Mouse (Mus musculus): ENCODE results near the gene Hist1h2bj. TPM values are rescaled to one million over a fixed set of nuclear protein-coding genes. Genes with fewer than 3 reads are reported as not detected.

Gene Hist1h2bj
- total and polyA plus RNA-seq, 3 experiments: 4.7 to 2,032 TPM; not detected in 1

DNA sequence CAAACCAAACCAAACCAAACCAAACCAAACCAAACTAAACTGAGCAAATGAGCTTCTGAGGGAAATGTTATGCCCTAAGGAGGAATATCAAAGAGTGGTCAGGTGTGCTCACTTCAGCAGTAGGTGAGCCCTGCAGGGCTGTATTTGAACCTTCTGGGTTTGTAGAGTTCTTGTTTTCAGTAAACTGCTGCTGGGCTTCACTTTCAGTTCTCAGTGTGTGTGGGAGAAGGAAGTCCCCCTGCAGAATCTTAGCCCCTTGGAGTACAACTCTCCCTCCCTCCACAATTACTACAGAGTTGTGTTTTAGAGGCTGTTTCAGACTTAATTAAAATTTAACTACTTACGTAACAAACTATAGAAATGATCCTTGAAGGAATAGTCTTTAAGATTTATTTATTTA lies 10.7 kb downstream of the Hist1h2bj start:
- no peak for DNase-seq (ENCODE audit: low read depth, low spot score)
- Histone ChIP-seq H3K9ac (ENCODE audit: control insufficient read depth, low read depth, low read length, poor library complexity, severe bottlenecking) (no peak overlapping the region), H3K27ac (ENCODE audit: control insufficient read depth, low read depth, low read length) (no peak overlapping the region), H3K36me3 (ENCODE audit: control insufficient read depth in 1 of 2, insufficient read depth in 2 of 2, low read length in 2 of 2) (peaks cover 0 to 2% of the 10 kb centered on the region in 2 experiments; a peak in 2 of 4 replicates), H3K79me2 (ENCODE audit: control insufficient read depth, insufficient read depth, low read length, poor library complexity) (peaks cover 1% of the 10 kb centered on the region; the same call in 1 of the 2 replicates), H3K27me3 (ENCODE audit: control insufficient read depth in 1 of 2, insufficient read depth in 2 of 2, low read length in 2 of 2) (peaks cover 0 to 2% of the 10 kb centered on the region in 2 experiments; a peak in 1 of 4 replicates), H3K9me3 (replicated peaks; ENCODE audit: insufficient read depth, low read length) (no peaks in the 10 kb centered on the region), H3K4me1 (ENCODE audit: control insufficient read depth in 1 of 2, insufficient read depth in 2 of 2, low read length in 2 of 2) (no peaks in the 10 kb centered on the region), H3K4me3 (ENCODE audit: control insufficient read depth in 1 of 2, insufficient read depth in 1 of 2, low read depth in 2 of 2, low read length in 2 of 2) (no peak overlapping the region)
- TF ChIP-seq ELF1 (IDR thresholded peaks at IDR 0.05; ENCODE audit: low read depth, low read length) (no peak), RAD21 (IDR thresholded peaks at IDR 0.05; ENCODE audit: low read depth, low read length) (no peak), MEF2A (IDR thresholded peaks at IDR 0.05; ENCODE audit: extremely low read depth, insufficient replicate concordance, low read depth, low read length, poor library complexity, severe bottlenecking) (no peak), MYB (IDR thresholded peaks at IDR 0.05; ENCODE audit: low read depth, low read length) (no peak), E2F4 (IDR thresholded peaks at IDR 0.05; ENCODE audit: borderline replicate concordance, low read depth, low read length) (no peak), POLR2AphosphoS5 (IDR thresholded peaks at IDR 0.05; ENCODE audit: borderline replicate concordance, low read depth, low read length) (no peak)

DNA sequence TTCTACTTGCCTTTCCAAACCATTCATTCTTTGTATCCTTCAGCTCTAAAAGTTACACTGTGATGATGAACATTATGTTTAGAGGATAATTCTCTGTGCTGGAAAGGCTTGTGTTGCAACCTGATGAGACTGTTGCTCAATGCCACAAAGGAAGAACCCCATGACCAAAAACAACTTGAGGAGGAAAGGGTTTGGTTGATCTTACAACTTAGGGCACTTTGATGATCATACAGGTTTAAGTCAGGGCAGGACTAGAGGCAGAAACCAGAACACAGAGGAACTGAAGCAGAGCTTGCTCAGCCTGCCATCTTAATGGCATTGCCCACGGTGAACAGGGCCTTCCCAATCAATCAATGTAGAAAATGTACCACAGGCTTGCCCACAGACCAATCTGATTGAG lies 18.4 kb downstream of the Hist1h2bj start:
- no peak overlapping the region for H3K9ac ChIP-seq (ENCODE audit: control insufficient read depth, low read depth, low read length, poor library complexity, severe bottlenecking)
- H3K36me3 ChIP-seq (ENCODE audit: control insufficient read depth in 1 of 2, insufficient read depth in 2 of 2, low read length in 2 of 2): no peaks in the 10 kb centered on the region
- no peak overlapping the region for H3K4me3 ChIP-seq (ENCODE audit: control insufficient read depth in 1 of 2, insufficient read depth in 1 of 2, low read depth in 2 of 2, low read length in 2 of 2)
- no peaks in the 10 kb centered on the region for H3K4me1 ChIP-seq (ENCODE audit: control insufficient read depth in 1 of 2, insufficient read depth in 2 of 2, low read length in 2 of 2)
- H3K27ac ChIP-seq (ENCODE audit: control insufficient read depth, low read depth, low read length): no peak overlapping the region
- no peak for DNase-seq (ENCODE audit: low read depth, low spot score)
- TF ChIP-seq MXI1 (IDR thresholded peaks at IDR 0.05; ENCODE audit: low read depth, low read length) (no peak), POLR2AphosphoS5 (IDR thresholded peaks at IDR 0.05; ENCODE audit: borderline replicate concordance, low read depth, low read length) (no peak), ZMIZ1 (IDR thresholded peaks at IDR 0.05; ENCODE audit: low read depth, low read length) (no peak), MAX (IDR thresholded peaks at IDR 0.05; ENCODE audit: low read length) (no peak), CHD1 (IDR thresholded peaks at IDR 0.05; ENCODE audit: low read depth, low read length) (no peak), NRF1 (IDR thresholded peaks at IDR 0.05; ENCODE audit: insufficient read depth, low read depth, low read length, poor library complexity, severe bottlenecking) (no peak), ETS1 (IDR thresholded peaks at IDR 0.05; ENCODE audit: low read depth, low read length) (no peak), TCF12 (IDR thresholded peaks at IDR 0.05; ENCODE audit: low read depth, low read length) (no peak), UBTF (IDR thresholded peaks at IDR 0.05; ENCODE audit: borderline replicate concordance, insufficient read depth, low read depth, low read length) (no peak), MYC (IDR thresholded peaks at IDR 0.05; ENCODE audit: low read depth, low read length) (no peak), SIN3A (IDR thresholded peaks at IDR 0.05; ENCODE audit: low read length) (no peak), E2F4 (IDR thresholded peaks at IDR 0.05; ENCODE audit: borderline replicate concordance, low read depth, low read length) (no peak), MAZ (IDR thresholded peaks at IDR 0.05; ENCODE audit: low read depth, low read length) (no peak), MAFK (IDR thresholded peaks at IDR 0.05; ENCODE audit: borderline replicate concordance, low read depth, low read length) (no peak), RCOR1 (IDR thresholded peaks at IDR 0.05; ENCODE audit: low read depth, low read length) (no peak), CTCF (IDR thresholded peaks at IDR 0.05 in 2 of 3, conservative IDR thresholded peaks at IDR 0.05 in 1 of 3; ENCODE audit: control insufficient read depth in 1 of 3, insufficient read depth in 1 of 3, low read depth in 2 of 3, low read length in 3 of 3, poor library complexity in 1 of 3, severe bottlenecking in 1 of 3) (no peak), ZC3H11A (IDR thresholded peaks at IDR 0.05; ENCODE audit: low read depth, low read length) (no peak), MEF2A (IDR thresholded peaks at IDR 0.05; ENCODE audit: extremely low read depth, insufficient replicate concordance, low read depth, low read length, poor library complexity, severe bottlenecking) (no peak)
- no peaks in the 10 kb centered on the region for H3K9me3 ChIP-seq (replicated peaks; ENCODE audit: insufficient read depth, low read length)
- H3K79me2 ChIP-seq (ENCODE audit: control insufficient read depth, insufficient read depth, low read length, poor library complexity): no peaks in the 10 kb centered on the region
- H3K27me3 ChIP-seq (ENCODE audit: control insufficient read depth in 1 of 2, insufficient read depth in 2 of 2, low read length in 2 of 2): no peaks in the 10 kb centered on the region; a peak in 1 of 4 replicates

Data from MEL (cell line).